ENCODE assay signal across 15 mouse cellular contexts in genomic region chr13:33937151-33937550, GRCm38 (mm10). TPM values are rescaled to one million over a fixed set of nuclear protein-coding genes. Genes with fewer than 3 reads are reported as not detected.
"Had no signal": no experiment of that assay in that cellular context is flagged by ENCODE, and none has a peak within 500 bp of the region (broad histone marks: within the 10 kb centered on the region; RNA-seq: fewer than 3 reads in every experiment).

No protein-coding gene starts in this region.

- H3K4me2 ChIP-seq: limb, embryonic 15.5 days; liver, embryonic 12.5 days; neural tube, embryonic 13.5 days; stomach, embryonic 15.5 days had no signal

- H3K27me3 ChIP-seq: kidney, embryonic 15.5 days; limb, embryonic 15.5 days; lung, embryonic 15.5 days; midbrain, embryonic 15.5 days; stomach, embryonic 15.5 days had no signal

- H3K9ac ChIP-seq: kidney, embryonic 15.5 days; limb, embryonic 15.5 days; liver, embryonic 12.5 days; lung, embryonic 15.5 days; midbrain, embryonic 15.5 days; neural tube, embryonic 13.5 days; stomach, embryonic 15.5 days had no signal

- H3K9me3 ChIP-seq: kidney, embryonic 15.5 days; limb, embryonic 15.5 days; liver, embryonic 12.5 days; lung, embryonic 15.5 days; midbrain, embryonic 15.5 days; neural tube, embryonic 13.5 days; stomach, embryonic 15.5 days had no signal

- DNase-seq: kidney, postnatal 14 days; layer of hippocampus, adult 9-11 months; layer of hippocampus, postnatal 36 days; retina, postnatal 1 day; thymus, postnatal 36 days had no signal

- H3K4me3 ChIP-seq: kidney, embryonic 15.5 days; limb, embryonic 15.5 days; liver, embryonic 12.5 days; midbrain, embryonic 15.5 days; neural tube, embryonic 13.5 days; stomach, embryonic 15.5 days had no signal

- H3K36me3 ChIP-seq: kidney, embryonic 15.5 days; limb, embryonic 15.5 days; liver, embryonic 12.5 days; lung, embryonic 15.5 days; midbrain, embryonic 15.5 days; neural tube, embryonic 13.5 days; stomach, embryonic 15.5 days had no signal

- ATAC-seq: liver, embryonic 12.5 days; midbrain, embryonic 15.5 days had no signal

- H3K27ac ChIP-seq: limb, embryonic 15.5 days; liver, embryonic 12.5 days; lung, embryonic 15.5 days; midbrain, embryonic 15.5 days; neural tube, embryonic 13.5 days; stomach, embryonic 15.5 days had no signal

- H3K4me1 ChIP-seq: stomach, embryonic 15.5 days had no signal

RNA-seq across cellular contexts. Expression of gene Serpinb6c, which starts 31.6 kb away (rescaled TPM):
- total RNA-seq: monocyte, adult 5-6 weeks had no signal
- polyA plus RNA-seq: liver, embryonic 12.5 days; liver, embryonic 16.5 days; midbrain, embryonic 15.5 days; spleen, adult 2 months; stomach, embryonic 15.5 days had no signal
